Mouse (Mus musculus): ENCODE measurements around the gene Epha8.

- TF ChIP-seq GATA1 (IDR thresholded peaks at IDR 0.05; ENCODE audit: borderline replicate concordance, low read length): no peak
- no peak for TF ChIP-seq FLI1 (IDR thresholded peaks at IDR 0.05; ENCODE audit: low read length)
Observed at GRCm38 (mm10) chr4:136937935-136938334, 18.7 kb downstream of the Epha8 start.

All from megakaryocyte, embryonic 14.5 days (primary cell).